Mouse (Mus musculus) intestine, postnatal 0 days (tissue): Measurements from ENCODE around the gene Ptpdc1. TPM values are rescaled to one million over a fixed set of nuclear protein-coding genes. Genes with fewer than 3 reads are reported as not detected.

Source experiments
- ATAC-seq: fragments of 200-750 bp; cut with Nextera tagmentation; 2 replicates; pipeline ENCODE4 v1.8.0; 2017; ENCODE audit warnings: mild to moderate bottlenecking, moderate TSS enrichment, moderate library complexity
- H3K27ac ChIP-seq: fragments of 300-500 bp; sonication (generic); 2 replicates; pipeline ENCODE4 v1.5.1; 2014; ENCODE audit warnings: mild to moderate bottlenecking, low read depth, low read length, moderate library complexity
- H3K27me3 ChIP-seq: fragments of 300-500 bp; sonication (generic); replicated peaks from 2 replicates; pipeline ENCODE4 v1.6.1; 2014; ENCODE audit warnings: low read length, mixed read lengths; ENCODE audit not compliant: control insufficient read depth, insufficient read depth
- H3K36me3 ChIP-seq: fragments of 300-500 bp; sonication (generic); 2 replicates; pipeline ENCODE4 v1.6.1; 2014; ENCODE audit warnings: mild to moderate bottlenecking, moderate library complexity; ENCODE audit not compliant: control insufficient read depth, insufficient read depth
- H3K4me1 ChIP-seq: fragments of 300-500 bp; sonication (generic); replicated peaks from 2 replicates; pipeline ENCODE4 v1.6.1; 2014; ENCODE audit warnings: antibody characterized with exemption, low read length, mixed read lengths; ENCODE audit not compliant: control insufficient read depth, insufficient read depth
- H3K4me2 ChIP-seq: fragments of 300-500 bp; sonication (generic); replicated peaks from 2 replicates; pipeline ENCODE4 v1.6.1; 2014; ENCODE audit warnings: low read depth, mild to moderate bottlenecking, moderate library complexity
- H3K4me3 ChIP-seq: fragments of 300-500 bp; sonication (generic); 2 replicates; pipeline ENCODE4 v1.5.1; 2014; ENCODE audit warnings: low read depth, low read length
- H3K9ac ChIP-seq: fragments of 300-500 bp; sonication (generic); 2 replicates; pipeline ENCODE4 v1.6.1; 2014; ENCODE audit warnings: mild to moderate bottlenecking, low read depth, low read length
- H3K9me3 ChIP-seq: fragments of 300-500 bp; sonication (generic); 2 replicates; pipeline ENCODE4 v1.6.1; 2016; ENCODE audit warnings: mixed run types; ENCODE audit not compliant: control insufficient read depth
- CTCF ChIP-seq: sonication (generic); IDR thresholded peaks from 2 replicates; pipeline ENCODE4 v1.5.1; 2016; ENCODE audit warnings: low read depth, mild to moderate bottlenecking, control low read depth, antibody characterized with exemption, moderate library complexity
- WGBS: fragments of 180-500 bp; shearing (Covaris S2); extraction: QIAGEN DNeasy Blood & Tissue Kit; methylation state at CpG from one replicate; pipeline ENCODE4 v1.1.7; 2014; 5-methylcytosine and 5-hydroxymethylcytosine counted together
- polyA plus RNA-seq: library from polyadenylated mRNA; unstranded; fragments of >200 nt; fragmentation: Nextera tagmentation; extraction: Ambion mirVana; gene quantifications from 2 replicates; pipeline ENCODE4 v1.2.1, GENCODE M21; 2015

Gene Ptpdc1
- polyA plus RNA-seq = 1.9 and 2.5 TPM in 2 replicates

DNA sequence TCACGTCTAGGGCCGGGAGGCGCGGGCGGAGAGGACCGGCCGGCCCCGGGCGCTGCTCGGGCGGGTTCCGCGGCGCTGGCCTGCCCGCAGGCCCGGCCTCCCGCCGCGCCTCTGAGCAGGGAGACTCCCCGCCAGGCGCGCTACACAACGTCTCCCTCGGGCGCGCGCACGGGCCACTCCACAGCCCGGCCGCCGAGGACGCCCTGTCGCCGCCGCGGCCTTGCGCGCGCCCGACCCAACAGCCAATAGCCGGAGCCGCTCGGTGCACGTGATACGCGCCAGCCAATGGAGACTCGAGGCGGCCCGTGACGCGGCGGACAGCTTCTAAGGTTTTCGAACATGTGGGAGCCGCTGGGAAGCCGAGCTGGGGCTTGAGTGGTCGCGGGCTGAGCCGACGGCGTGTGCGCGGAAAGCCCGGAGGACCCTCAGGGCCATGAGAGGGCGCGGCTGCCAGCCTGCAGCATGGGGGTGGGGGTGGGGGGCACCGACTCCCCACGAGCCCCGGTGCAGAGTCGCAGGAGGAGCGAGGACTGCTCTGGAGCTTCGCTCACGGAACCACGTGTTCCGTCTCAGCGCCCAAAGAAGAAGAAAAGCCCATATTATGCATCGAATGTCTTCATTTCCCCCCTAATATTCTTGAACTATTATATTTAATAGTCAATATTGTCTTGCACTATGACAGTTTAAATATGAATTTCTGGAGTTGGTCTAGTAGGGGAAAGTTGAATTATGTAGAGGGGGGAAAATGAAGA, at the start of gene Ptpdc1:
TSS of gene Ptpdc1 (minus strand) at position 232 of the 752 bp plus-strand sequence.
- H3K4me1 ChIP-seq = no peaks in the 10 kb centered on the region
- no peaks in the 10 kb centered on the region for H3K9me3 ChIP-seq
- WGBS = 2% methylated on average over 72 of the region's 76 CpGs
- H3K36me3 ChIP-seq = no peaks in the 10 kb centered on the region
- no peak for TF ChIP-seq CTCF
- H3K9ac ChIP-seq = peak within 1 kb of the TSS; percentile 69
- H3K4me2 ChIP-seq = peak within 1 kb of the TSS; percentile 85
- peak within 1 kb of the TSS; percentile 65 for H3K4me3 ChIP-seq
- H3K27me3 ChIP-seq = 0 out of 2 replicates have a peak, but pooled peaks cover 3% of the 10 kb centered on the region
- peak within 1 kb of the TSS; percentile 41 for H3K27ac ChIP-seq
- peak; percentile 100 for ATAC-seq

DNA sequence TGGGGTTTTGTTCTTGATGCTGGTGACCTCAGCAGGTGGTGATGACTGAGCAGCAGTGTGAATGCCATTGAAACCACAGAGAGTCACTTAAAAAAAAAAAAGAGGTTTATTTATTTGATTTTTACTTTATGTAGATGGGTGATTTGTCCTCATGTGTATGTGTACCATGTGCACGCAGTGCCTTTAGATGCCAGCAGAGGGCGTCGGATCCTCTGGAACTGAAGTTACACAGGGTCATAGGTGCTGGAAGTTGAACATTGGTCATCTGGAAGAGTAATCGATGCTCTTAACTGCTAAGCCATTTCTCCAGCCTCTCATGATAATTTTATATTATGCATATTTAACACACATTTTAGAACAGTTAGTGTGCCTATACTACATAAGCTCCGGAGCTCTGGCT, 49.1 kb upstream of the Ptpdc1 start:
- no peak overlapping the region for H3K9ac ChIP-seq
- H3K36me3 ChIP-seq = no peaks in the 10 kb centered on the region
- no peak for ATAC-seq
- no peak; the same call in 1 of the 2 replicates for TF ChIP-seq CTCF
- no peaks in the 10 kb centered on the region for H3K9me3 ChIP-seq
- 79% methylated on average over 5 of the region's 5 CpGs for WGBS
- H3K4me2 ChIP-seq = no peak overlapping the region
- no peak overlapping the region for H3K4me3 ChIP-seq
- H3K27me3 ChIP-seq = peaks cover 53% of the 10 kb centered on the region
- no peaks in the 10 kb centered on the region for H3K4me1 ChIP-seq
- H3K27ac ChIP-seq = no peak overlapping the region

DNA sequence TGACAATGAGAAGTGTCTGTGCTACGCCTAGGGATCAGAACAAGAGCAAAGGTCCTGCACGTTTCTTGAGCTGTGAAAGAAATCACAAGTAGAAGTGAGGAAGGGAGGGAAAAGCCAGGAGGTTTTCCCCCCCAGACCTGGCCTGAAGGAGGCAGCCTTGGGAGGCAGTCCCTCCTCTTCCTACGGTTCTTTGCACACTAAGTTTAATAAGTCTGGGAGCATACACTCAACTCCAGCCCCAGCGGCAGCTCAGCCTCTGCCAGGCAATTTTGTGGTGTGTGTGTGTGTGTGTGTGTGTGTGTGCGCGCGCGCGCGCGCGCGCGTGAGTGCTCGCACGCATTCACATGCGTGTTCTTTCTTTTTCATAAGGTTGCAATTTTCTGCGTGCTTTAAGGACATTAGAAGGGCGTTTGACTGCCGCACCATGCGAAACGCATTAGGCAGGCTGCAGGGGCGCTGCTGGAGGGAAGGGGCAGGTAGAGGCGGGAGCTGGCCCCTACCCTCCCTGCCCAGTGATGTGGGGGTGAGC, 46.9 kb upstream of the Ptpdc1 start:
- H3K9ac ChIP-seq = no peak overlapping the region
- no peaks in the 10 kb centered on the region for H3K9me3 ChIP-seq
- peaks cover 73% of the 10 kb centered on the region for H3K27me3 ChIP-seq
- H3K36me3 ChIP-seq = no peaks in the 10 kb centered on the region
- no peak for ATAC-seq
- peak overlapping the region; percentile 51 for H3K4me2 ChIP-seq
- no peak overlapping the region for H3K27ac ChIP-seq
- 2% methylated on average over 24 of the region's 24 CpGs for WGBS
- peak; percentile 14; the same call in 1 of the 2 replicates for TF ChIP-seq CTCF
- no peaks in the 10 kb centered on the region for H3K4me1 ChIP-seq
- peak overlapping the region; percentile 25 for H3K4me3 ChIP-seq

DNA sequence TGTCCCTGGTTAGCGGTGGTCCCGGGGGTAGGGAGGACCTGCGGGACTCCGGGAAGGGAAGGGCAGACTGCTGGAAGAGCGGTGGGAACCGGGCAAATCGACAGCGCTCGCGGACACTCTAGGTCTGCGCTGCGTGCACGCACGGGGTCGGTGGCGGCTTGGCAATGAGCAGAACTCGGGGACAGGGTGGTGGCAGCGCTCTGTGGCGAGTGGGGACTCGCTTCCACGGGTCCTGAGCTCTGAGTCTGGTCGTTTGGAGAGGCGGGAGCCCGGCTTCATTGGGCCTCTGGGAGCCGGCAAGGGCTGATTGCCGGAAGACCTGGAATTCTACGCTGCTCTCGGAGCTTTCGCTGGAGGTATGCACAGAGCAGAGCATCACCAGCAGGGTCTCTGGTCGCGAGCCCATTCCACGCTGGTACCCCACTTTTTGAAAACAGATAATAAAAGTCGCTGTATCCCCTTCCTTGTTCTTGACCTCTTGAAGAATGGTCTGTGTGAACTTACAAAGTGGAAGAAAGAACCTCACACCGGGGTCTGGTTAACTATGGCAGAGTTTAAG, 43.6 kb upstream of the Ptpdc1 start:
- Histone ChIP-seq H3K4me1 (no peaks in the 10 kb centered on the region), H3K27ac (no peak overlapping the region), H3K9me3 (no peaks in the 10 kb centered on the region), H3K36me3 (no peaks in the 10 kb centered on the region), H3K9ac (no peak overlapping the region; the same call in 1 of the 2 replicates), H3K4me2 (peak overlapping the region; percentile 47), H3K4me3 (peak overlapping the region; percentile 26), H3K27me3 (peaks cover 92% of the 10 kb centered on the region)
- no peak for TF ChIP-seq CTCF
- ATAC-seq = no peak
- 1% methylated on average over 33 of the region's 34 CpGs for WGBS

DNA sequence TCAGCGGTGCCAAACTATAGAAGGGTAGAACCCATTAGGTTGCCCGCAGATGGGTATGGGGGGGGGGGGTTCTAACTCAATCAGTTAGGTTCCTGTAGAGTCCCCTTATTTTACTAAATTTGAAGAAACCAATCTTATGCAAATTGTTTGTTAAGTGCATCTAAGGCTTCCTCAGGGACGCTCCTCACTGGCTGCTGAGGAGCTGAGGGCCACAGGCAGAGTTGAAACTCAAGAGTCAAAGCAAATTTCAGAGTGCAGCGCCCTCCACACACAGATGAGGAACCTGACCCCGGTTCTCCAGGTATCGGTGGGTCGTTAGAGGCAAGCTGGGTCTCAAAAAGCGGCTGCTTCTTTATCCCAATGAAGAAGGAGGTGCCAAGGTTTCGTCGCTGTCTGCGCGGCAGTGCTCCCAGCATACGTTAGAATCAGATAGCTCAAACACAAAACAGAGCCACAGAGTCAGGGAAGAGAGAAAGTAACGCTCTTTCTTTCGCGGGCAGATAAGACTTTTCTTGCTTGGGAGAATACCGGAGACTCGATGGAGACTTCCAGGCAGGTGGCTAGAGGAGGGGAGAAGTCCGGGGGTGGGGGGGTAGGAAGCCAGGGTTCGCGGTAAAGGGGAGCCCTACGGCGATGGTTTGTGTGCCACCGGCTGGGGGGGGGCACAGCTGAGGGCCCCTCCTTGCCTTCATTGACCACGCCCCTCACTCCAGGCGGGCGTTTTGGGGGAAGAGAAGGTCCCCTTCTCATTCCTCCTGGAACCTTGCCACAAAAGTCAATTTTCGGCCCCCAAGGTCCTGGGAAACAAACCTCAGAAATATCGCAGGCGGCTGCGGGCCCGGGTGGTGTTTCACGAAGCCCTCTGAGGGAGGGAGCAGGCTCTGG, 42.9 kb upstream of the Ptpdc1 start:
- no peak overlapping the region for H3K27ac ChIP-seq
- peaks cover 92% of the 10 kb centered on the region for H3K27me3 ChIP-seq
- peak overlapping the region; percentile 47 for H3K4me2 ChIP-seq
- WGBS = 2% methylated on average over 33 of the region's 33 CpGs
- H3K4me1 ChIP-seq = no peaks in the 10 kb centered on the region
- H3K4me3 ChIP-seq = peak overlapping the region; percentile 26
- no peak for ATAC-seq
- H3K9ac ChIP-seq = no peak overlapping the region
- no peaks in the 10 kb centered on the region for H3K9me3 ChIP-seq
- no peaks in the 10 kb centered on the region for H3K36me3 ChIP-seq
- TF ChIP-seq CTCF = no peak

DNA sequence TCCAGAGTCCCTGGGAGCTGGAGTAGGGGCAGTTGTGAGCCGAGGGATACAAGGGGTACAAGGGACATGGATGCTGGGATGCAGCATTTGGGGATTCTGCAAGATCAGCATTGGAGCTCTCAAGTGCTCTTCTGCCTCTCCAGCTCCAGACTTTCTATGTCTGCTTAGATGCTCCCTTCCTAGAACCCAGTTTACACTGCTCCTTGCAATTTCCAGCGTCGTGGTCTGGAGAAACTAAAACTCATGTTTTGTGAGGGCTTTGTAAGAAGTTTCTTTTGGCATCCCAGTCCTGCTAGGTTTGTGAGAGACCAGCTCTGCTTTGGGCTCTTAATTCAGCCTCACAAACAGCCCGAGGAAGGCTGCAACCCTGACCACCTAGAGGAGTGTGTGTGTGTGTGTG, 42.0 kb upstream of the Ptpdc1 start:
- Histone ChIP-seq H3K27ac (no peak overlapping the region), H3K4me2 (no peak overlapping the region), H3K9me3 (no peaks in the 10 kb centered on the region), H3K9ac (no peak overlapping the region), H3K4me1 (no peaks in the 10 kb centered on the region), H3K36me3 (no peaks in the 10 kb centered on the region), H3K4me3 (no peak overlapping the region), H3K27me3 (peaks cover 91% of the 10 kb centered on the region)
- no peak for TF ChIP-seq CTCF
- WGBS = 3% methylated on average over 4 of the region's 4 CpGs
- ATAC-seq = no peak
